Mouse (Mus musculus) myocyte (in vitro differentiated cells): ENCODE measurements at regions not wholly inside any gene's neighbourhood (a gene's known extent, or its start where the extent isn't known, plus 50 kb on each side); places are given as distances from the start of the nearest gene placed in this dataset.

Experiments used
- CEBPB ChIP-seq: IDR thresholded peaks from 2 replicates; pipeline ENCODE4 v1.6.1; 2011; ENCODE audit warnings: mild to moderate bottlenecking, moderate library complexity; ENCODE audit not compliant: poor library complexity, insufficient read depth, severe bottlenecking
- MAX ChIP-seq: IDR thresholded peaks from one replicate; pipeline ENCODE4 v1.6.1; 2011; ENCODE audit warnings: low read depth, mild to moderate bottlenecking, control low read depth
- POLR2A ChIP-seq: IDR thresholded peaks from one replicate; pipeline ENCODE4 v1.6.1; 2011; ENCODE audit warnings: low read depth, mild to moderate bottlenecking, control low read depth, moderate library complexity; ENCODE audit not compliant: insufficient read length
- REST ChIP-seq: IDR thresholded peaks from one replicate; pipeline ENCODE4 v1.6.1; 2011; ENCODE audit warnings: mild to moderate bottlenecking, control low read depth, moderate library complexity; ENCODE audit not compliant: insufficient read depth, insufficient read length
- SRF ChIP-seq: IDR thresholded peaks from one replicate; pipeline ENCODE4 v1.6.1; 2011; ENCODE audit warnings: low read depth; ENCODE audit not compliant: control insufficient read depth, insufficient read length
- TCF12 ChIP-seq: IDR thresholded peaks from one replicate; pipeline ENCODE4 v1.6.1; 2011; ENCODE audit warnings: mild to moderate bottlenecking, control low read depth; ENCODE audit not compliant: poor library complexity, insufficient read depth, severe bottlenecking
- USF1 ChIP-seq: IDR thresholded peaks from one replicate; pipeline ENCODE4 v1.6.1; 2011; ENCODE audit warnings: low read depth, mild to moderate bottlenecking, control low read depth, moderate library complexity

GRCm38 (mm10) chr10:17645363-17645762, 77.7 kb upstream of the Cited2 start:
- TF ChIP-seq MAX (no peak), USF1 (no peak), POLR2A (no peak), SRF (no peak), CEBPB (no peak), REST (no peak), TCF12 (no peak)
